Mouse (Mus musculus) frontal cortex, postnatal 14 days (tissue): ENCODE measurements around the gene Marcksl1.
"Not testable (repeated sequence)": the region's sequence is repeated elsewhere in the genome, so short reads cannot be mapped to it uniquely, and the experiment has no call there.

Experiments used
- DNase-seq, 2 experiments: peaks; one replicate each; pipeline ENCODE4 v3.0.0; 2022; ENCODE audit warnings: low spot score in 2 of 2

Marcksl1 gene

DNA sequence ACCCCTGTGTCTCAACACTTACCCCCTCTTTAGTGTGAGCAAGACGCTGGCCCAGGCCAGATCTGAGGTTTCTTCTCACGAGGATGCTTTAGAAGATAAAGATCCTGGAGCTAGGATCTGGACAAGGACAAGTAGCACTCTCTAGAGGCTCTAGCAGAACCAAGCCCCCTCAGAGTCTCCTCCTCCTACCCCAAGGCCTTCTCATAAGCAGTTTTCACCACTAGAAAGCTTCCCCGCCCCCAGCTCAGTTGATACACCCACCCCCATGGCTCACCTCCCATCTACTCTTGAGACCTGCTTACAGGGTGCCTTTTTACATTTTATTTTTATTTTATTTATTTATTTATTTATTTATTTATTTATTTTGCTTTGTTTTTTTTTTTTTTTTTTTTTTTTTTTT lies 3.7 kb upstream of the Marcksl1 start:
- no peak for DNase-seq

DNA sequence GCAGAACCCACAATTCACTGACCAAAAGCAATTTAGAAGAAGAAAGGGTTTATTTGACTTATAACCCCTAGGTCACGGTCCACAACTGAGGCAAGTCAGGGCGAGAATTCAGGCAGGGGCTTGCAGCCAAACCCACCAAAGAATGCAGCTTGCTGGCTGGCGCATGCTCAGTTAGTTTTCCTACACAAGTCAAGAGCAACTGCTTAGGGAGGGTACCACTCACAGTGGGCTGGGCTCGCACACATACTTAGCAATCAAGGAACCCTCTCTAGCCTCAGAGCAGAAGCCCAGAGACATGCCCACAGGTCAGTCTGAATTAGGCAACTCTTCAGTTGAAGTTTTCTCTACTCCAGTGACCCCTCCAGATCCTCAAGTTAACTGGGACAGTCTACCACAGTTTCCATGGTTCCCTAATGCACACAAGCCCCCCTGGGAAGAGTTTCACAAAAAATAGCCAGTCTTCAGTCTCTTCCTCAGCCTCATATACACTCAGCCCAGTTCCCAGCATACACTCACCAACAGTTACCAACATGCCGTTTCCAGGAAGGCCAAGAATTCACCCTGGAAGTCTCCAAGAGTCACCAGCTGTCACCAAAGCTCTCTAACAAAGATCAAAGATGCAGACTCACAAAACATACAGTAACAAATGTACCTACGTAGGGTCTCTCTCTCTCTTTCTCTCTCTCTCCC lies 2.5 kb upstream of the Marcksl1 start:
- DNase-seq, result no peak

DNA sequence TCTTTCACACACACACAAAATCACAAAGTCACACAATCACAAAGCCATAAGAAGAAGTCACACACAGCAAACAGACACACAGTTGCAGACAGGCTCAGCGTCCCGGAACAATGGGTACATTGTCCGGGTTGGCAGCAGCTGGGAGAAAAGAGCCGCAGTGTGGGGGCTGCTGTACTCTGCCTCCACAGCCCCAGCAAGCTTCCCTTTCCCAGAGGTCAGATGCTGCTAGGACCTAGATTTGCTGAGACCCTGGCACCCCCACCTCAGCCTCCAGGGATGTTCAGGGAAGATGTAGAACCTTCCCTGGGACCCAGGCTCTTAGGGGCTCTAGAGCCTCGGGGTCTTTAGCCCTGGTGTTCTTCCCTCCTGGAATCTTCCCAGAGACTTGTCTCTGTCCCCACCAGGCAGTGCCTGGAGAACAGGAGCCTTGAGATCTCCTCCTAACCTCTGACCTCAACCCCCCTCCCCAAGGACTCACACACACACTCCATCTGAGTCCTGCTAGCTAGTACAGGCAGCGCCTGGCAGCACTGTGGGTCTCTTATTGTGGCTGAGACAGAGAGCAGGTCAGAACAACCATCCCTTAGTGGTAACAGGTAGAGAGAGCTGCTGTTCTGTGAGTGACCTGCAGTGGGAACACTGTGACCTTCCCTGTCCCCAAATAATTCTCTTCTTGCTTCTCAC lies 1.8 kb upstream of the Marcksl1 start:
- no peak for DNase-seq

DNA sequence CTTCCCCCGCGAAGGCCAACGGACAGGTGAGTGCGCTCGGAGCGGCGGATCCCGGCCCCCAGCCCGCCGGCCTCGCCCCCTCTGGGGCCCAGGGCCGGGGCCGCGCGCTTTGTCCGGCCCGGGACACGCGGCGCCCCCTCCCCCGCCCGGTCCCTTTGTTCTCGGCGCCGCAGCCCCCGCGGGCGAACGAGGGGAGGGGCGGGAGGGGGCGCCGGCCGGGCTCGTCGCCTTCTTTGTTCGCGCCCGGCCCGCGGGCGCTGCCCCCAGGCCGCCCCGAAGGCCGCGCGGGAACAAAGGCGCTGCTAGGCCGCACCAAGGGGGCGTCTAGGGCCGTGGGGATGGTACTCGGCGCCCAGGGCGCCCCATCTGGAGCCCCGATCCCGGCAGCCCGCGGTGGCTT lies 510 bp downstream of the Marcksl1 start:
- no peak for DNase-seq

DNA sequence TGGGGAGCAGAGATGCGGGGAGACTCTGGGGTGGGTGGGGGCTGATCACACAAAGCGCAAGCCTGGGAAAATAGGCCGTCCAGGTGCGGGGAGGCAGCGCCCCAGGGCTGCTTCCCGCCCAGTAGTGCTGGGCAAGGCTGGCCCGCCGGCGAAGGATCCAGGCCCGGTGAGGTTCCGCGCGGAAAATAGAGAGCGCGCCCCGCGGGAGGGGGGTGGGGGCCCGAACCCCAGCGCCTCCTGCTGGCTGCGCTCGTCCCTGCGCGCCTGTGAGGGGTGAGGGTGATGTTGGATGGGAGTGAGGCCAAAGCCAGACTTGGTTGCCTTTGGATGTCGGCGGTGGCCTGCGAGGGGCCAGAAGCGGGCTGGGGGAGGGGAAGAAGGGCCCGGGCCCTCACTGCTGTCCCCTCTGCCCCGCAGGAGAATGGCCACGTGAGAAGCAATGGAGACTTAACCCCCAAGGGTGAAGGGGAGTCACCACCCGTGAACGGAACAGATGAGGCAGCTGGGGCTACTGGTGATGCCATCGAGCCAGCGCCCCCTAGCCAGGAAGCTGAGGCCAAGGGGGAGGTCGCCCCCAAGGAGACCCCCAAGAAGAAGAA lies 1.0 kb downstream of the Marcksl1 start:
- no peak for DNase-seq

DNA sequence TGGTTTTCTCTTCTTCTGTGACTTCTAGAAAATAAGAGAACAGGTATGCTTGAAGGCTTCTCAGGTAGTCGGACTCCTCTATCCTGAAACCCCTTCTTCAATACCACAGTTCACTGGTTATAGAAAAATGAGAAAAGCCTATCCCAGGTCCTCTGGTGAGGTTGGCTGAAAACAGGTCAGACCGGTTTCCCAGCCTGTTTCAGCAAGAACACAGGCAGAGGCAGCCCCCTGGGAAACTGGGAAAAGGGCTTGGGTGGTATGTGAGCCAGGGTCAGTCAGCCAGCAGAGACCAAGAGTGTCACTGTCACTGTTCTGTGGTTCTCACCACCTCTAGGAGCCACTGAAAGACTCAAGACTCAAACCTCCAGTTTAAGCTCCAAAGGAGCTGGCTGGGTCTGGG lies 3.5 kb downstream of the Marcksl1 start:
- DNase-seq, result no peak

DNA sequence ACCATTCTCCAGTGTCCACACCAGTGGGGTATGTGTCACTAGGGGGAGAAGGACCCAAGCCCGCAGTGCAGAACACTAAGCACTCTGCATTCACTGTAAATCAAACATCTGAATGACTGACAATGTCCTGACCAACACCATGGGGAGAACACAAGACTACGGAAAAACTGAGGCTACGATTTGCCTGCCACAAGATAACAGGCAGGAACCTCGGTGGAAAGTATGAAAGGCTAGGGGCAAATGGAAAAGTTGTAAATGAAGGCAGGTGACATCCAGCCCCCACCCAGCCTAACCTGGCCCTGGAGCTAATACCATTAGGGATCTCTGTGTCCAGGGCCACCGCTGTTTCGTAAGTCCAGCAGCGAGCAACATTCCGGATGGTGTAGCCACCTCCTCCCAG lies 5.1 kb downstream of the Marcksl1 start:
- DNase-seq, result no peak

DNA sequence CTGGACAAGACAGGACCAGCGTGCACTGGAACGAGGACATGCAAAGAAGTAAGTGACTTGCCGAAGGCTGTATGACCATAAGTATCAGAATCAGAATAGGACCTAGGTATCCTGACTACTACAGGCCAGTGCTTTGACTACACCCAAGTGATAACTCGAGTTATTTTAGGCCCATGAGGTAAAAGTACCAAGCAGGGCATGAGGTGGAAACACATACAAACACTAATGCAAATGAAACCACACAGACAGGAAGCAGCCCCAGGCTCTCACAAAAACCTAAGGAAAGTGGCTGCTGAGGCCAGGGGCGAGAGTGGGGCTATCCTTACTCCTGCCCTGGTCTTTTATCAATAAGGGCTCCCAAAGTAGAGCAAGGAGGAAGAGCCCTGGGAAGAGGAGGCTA lies 12.0 kb downstream of the Marcksl1 start:
- no peak for DNase-seq

DNA sequence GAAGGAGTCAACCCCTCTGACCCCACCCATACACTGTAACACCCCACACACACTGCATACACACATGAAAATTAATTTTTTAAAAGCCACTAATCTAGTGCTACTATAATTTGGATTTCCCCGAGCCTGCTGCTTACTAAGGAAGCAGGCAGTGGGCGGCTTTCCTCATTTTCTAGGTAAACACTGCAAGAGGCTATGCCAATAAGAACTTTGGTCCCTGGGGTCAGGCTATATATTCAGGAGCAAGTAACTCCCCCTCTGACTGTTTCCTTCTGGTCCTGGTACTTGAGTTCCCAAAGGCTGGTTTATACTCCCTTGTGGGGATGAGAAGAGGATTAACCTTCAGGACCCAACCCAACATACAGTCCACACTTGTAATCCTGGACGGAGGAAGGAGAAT lies 12.5 kb downstream of the Marcksl1 start:
- DNase-seq, result no peak

DNA sequence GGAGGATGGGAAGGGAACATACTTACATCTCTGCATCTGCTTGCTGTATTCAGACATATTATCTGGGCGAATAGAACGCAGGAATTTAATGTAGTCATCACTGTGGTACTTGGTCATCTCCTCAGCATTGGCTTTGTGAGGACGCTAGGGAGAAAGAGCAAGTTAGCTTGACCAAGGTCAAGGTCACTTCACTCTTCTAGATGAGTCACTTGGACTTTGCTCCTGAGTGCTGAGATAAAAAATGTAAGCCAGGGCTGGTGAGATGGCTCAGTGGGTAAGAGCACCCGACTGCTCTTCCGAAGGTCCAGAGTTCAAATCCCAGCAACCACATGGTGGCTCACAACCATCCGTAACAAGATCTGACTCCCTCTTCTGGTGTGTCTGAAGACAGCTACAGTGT lies 15.5 kb downstream of the Marcksl1 start:
- not testable (repeated sequence) for DNase-seq

DNA sequence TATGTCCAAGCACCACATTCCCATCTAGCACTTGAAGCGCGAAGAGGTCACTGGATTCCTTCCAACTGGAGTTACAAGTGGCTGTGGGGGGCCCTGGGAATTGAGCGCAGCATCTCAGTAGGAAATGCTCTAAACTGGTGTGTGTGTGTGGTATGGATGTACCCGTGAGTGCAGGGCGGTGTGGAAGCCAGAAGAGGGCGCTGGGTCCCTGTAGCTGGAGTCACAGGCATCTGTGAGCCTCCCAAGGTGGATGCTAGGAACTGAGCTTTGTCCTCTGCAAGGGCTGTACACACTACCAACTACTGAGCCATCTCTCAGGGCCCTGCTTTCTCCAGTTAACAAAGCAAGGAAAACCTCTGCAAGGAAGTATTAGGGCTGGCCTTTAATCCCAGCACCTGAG lies 26.6 kb downstream of the Marcksl1 start:
- DNase-seq, result no peak

DNA sequence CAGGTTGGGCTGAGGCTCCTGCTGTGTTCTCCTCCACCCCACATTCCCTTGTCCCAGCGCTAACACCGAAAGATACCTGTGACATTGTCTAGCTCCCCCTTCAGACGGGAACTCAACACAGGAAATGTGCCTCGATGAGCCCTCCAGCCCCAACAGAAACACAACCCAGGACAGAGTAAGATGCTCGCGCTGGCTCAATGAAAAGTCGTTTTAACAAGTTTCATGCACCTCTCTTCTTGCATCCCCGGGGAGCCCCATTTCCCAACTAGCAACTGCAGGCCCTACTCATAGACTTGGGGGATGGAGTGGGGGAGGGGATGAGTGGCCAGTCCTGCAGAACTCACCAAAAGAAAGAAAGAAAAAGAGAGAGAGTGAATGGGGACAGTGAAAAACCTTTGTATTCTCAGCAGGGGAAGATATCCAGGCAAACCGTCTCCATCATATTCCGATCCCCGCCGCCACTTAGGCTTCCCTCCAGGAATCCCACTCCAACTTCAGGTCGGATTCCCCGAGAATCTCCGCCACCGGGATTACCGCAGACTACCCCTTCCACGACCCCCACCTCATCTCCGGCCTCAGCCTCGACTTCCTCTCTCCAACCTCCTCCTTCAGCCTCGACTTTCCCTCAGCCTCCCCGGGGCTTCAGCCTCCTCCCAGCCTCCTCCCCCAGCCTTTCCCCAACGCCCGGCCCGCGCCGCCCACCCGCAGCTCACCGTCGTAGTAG lies 28.6 kb downstream of the Marcksl1 start:
- DNase-seq, result no peak

DNA sequence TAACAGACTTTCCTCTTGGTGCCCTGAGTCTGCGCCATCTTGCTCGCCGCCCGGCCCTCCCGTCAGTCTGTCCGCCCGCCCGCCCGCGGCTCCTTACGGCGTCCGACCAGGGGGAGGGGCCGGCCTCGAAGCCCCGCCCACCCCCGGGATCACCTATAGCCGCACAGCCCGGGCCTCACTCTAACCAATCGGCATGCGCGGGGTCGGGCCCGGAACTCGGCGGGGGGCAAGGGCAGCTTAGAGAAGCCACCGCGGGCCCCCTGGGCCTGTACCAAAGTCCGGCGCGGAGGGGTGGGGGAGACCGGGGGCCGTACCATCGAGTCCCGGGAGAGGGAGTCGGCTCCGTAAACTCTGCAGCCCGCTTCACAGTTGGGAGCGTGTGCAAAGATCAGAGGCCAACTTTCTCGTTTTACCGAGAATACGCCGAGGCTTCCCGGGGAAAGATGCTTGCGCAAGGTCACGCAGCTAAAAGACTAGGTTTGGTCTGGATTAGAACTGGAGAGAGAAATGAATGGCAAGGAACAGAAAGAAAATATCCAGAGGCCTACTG lies 29.3 kb downstream of the Marcksl1 start, which contains the start of gene Hdac1:
Hdac1 (minus strand) TSS at position 122 of the 550 bp plus-strand sequence.
- peak; percentile 93 to 94 for DNase-seq

DNA sequence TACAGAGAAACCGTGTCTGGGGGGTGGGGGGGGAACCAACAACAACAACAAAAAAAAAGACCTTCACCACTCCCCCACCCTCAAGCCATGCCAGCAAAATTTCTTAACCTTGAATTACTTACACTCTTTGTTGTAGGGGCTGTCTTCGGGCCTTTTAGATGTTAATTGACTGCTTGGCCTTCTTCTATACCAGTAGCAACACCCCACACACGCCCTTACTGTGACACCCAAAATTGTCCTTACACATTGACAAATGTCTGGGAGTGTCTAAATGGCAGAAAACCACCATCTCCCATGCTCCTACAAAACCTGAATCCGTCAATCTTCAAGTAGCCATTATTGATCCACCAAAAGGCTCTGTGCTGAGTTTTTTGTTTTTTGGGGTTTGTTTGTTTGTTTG lies 30.7 kb downstream of the Marcksl1 start:
- DNase-seq, result no peak

DNA sequence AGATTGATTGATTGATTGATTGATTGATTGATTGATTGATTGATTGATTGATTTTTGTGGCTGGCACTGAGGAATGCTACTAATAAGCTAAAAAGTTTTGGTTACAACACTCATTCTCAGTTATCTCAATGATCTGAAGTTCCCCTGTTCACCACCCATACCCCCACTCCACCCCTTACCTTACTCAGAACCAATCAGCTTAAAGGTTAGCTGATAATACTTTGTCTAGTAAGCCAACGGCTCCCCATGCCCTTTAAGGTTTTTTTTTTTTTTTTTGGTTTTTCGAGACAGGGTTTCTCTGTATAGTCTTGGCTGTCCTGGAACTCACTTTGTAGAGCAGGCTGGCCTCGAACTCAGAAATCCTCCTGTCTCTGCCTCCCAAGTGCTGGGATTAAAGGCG lies 34.2 kb downstream of the Marcksl1 start:
- not testable (repeated sequence) for DNase-seq

DNA sequence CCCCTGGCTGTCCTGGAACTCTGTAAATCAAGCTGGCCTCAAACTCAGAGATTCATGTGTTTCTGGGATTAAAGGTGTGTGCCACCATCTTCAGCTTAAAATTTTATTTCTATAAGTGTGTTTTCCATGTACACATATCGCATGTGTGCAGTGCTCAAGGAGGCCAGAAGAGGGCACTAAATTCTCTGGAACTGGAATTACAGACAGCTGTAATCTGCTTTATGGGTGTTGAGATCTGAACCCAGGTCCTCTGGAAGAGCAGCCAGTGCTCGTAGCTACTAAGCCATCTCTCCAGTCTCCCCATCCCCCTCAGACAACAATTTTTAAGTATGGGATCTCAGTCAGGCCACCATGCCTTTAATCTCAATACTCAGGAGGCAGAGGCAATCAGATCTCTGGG lies 35.9 kb downstream of the Marcksl1 start:
- no peak for DNase-seq

DNA sequence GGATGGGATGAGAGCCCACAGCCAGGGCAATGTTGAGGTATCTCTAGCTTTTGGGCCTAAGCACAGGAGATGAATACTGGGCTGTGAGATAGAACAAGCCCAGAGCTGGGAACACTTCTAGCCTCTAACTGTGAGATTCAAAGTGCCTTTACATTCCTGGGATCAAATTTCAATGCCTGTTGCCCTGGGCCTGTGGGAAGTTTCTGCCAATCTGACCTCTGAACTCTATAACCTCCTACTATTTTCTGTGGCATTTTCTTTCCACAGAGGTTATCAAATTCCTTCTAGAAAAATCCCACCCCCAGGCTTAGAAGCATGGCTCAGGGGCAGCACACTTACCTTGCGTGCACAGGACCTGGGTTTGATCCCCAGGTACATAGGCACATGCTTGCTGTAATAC lies 36.9 kb downstream of the Marcksl1 start:
- no peak for DNase-seq

DNA sequence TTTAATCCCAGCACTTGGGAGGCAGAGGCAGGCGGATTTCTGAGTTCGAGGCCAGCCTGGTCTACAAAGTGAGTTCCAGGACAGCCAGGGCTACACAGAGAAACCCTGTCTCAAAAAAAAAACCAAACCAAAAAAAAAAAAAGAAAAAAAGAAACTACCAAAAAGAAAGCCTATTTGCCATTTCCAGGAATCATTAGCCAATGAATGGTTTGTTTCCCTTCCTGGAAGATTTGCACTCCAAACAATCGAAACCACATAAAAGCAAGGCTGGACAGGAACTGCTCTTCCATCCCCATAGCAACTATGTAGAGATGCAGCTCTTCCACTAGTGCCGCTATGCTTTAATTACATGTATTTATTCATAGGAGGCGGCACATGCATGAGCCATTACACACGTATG lies 41.1 kb downstream of the Marcksl1 start:
- DNase-seq, result not testable (repeated sequence)

DNA sequence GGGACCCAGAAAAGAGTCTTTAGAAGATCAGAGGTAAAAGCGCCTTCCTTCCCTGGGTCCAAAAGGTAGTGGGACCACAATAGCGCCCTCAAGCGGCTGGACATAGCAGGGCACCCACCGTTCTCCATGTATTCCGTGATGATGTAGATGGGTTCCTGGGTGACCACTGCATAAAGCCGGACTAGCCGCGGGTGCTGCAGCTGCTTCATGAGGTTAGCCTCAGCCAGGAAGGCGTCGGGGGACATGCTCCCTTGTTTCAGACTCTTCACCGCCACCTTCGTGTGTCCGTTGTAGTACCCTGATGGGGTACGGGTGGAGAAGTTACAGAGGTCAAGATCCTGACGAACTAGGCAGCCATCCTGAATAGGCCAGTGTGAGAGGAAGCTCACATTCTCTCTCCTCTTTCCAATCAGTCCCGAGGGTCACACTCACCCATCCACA lies 42.1 kb downstream of the Marcksl1 start:
- peak in 1 of 2 experiments; percentile 37 for DNase-seq

DNA sequence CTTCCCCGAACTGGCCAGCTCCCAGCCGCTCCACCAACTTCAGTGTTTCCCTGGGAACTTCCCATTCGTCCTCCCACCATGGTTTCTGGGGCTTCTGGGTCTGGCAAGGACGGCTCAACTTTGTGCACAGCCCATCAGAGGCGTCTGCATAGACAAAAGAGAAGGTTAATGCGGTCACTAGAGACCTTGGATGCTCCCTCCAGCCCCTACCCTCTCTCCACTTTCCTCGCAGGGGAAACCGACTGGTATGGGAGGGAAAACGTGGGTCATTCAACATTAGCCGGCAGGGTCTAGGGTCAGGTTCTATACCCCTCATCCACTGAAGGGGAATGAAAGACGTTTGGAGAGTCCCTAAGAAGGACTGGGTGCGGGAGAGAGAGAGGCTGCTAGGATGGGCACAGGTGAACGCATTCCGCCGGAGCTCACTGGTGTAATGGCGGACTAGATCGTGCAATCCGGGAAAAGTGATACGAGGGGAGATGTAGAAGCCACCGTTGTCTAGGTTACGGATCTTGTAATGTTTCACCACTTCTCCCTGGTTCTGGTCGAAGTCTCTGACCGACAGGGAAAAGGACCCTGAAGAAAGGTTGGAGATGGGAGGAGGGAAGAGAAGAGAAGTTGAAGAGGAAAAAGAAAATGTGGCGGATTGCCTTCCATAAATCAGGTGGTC lies 42.6 kb downstream of the Marcksl1 start:
- DNase-seq, result peak in 1 of 2 experiments; percentile 17

DNA sequence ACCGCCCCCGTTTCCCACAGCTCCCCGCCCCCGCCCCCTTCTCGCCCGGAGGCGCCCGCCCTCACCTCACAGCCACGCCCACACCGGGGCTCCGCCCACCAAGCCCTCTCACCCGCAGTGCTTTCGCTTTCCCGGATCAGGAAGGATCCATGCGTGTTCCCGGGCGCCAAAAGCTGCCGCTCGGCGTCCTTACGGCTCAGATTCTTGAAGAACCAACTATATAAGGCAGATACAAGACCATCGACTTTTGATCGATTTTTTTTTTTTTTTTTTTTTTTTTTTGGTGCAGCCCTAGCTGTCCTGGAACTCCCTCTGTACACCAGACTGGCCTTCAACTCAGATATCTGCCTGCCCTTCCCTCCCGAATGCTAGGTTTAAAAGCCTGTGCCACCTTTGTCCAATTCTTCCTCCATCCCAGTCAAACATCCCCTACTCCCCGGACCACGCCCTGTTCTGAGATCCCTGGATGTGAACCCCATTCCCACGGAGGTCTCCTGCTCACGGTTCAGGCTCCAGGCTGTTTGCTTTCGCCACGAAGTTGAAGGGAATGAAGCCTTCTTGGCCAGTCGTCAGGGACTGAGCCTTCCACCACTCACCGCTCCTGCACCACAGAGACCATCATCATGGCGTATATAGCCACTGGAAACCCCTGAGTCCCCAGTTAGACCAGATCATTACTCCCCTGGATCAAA lies 43.3 kb downstream of the Marcksl1 start:
- peak; percentile 61 to 70 for DNase-seq
